Mouse (Mus musculus) kidney, adult 2 months (tissue): ENCODE data around the gene 2310033P09Rik. TPM values are rescaled to one million over a fixed set of nuclear protein-coding genes. Genes with fewer than 3 reads are reported as not detected.

Experiments used
- DNase-seq: peaks from one replicate; pipeline ENCODE4 v3.0.0; 2021
- H3K27ac ChIP-seq: fragments of 200-500 bp; 2 replicates; pipeline ENCODE4 v1.5.1; 2012; ENCODE audit warnings: low read depth, low read length, control low read depth, inconsistent platforms; ENCODE audit not compliant: insufficient read depth
- H3K27me3 ChIP-seq: fragments of 200-500 bp; replicated peaks from 2 replicates; pipeline ENCODE4 v1.6.1; 2012; ENCODE audit warnings: mild to moderate bottlenecking, moderate library complexity, low read length, inconsistent platforms; ENCODE audit not compliant: control insufficient read depth, insufficient read depth
- H3K36me3 ChIP-seq: fragments of 200-500 bp; 2 replicates; pipeline ENCODE4 v1.6.1; 2012; ENCODE audit warnings: mild to moderate bottlenecking, moderate library complexity, low read length, inconsistent platforms; ENCODE audit not compliant: control insufficient read depth, insufficient read depth
- H3K4me1 ChIP-seq: fragments of 200-500 bp; 2 replicates; pipeline ENCODE4 v1.6.1; 2011; ENCODE audit warnings: low read length; ENCODE audit not compliant: control insufficient read depth, insufficient read depth
- H3K4me3 ChIP-seq: fragments of 200-500 bp; 2 replicates; pipeline ENCODE4 v1.5.1; 2011; ENCODE audit warnings: mild to moderate bottlenecking, low read depth, low read length, control low read depth; ENCODE audit not compliant: insufficient read depth
- CTCF ChIP-seq: fragments of 200-500 bp; conservative IDR thresholded peaks from 2 replicates; pipeline ENCODE4 v1.5.1; 2011; ENCODE audit warnings: low read depth, mild to moderate bottlenecking, control low read depth, low read length, moderate library complexity, mixed read lengths; ENCODE audit not compliant: insufficient read depth, insufficient read length
- POLR2A ChIP-seq: fragments of 200-500 bp; IDR thresholded peaks from one replicate; pipeline ENCODE4 v1.6.1; 2011; ENCODE audit warnings: low read depth, low read length, control low read depth
- WGBS: fragments of 180-500 bp; shearing (Covaris S2); methylation state at CpG from one replicate; pipeline ENCODE4 v1.1.7; 2018; 5-methylcytosine and 5-hydroxymethylcytosine counted together
- polyA plus RNA-seq: library from polyadenylated mRNA; depleted of rRNA; stranded (reverse); fragments of >200 nt; gene quantifications from 2 replicates; pipeline ENCODE4 v1.2.3, GENCODE M21; 2012

2310033P09Rik gene
- polyA plus RNA-seq, 1 experiment = 22.1 TPM

DNA sequence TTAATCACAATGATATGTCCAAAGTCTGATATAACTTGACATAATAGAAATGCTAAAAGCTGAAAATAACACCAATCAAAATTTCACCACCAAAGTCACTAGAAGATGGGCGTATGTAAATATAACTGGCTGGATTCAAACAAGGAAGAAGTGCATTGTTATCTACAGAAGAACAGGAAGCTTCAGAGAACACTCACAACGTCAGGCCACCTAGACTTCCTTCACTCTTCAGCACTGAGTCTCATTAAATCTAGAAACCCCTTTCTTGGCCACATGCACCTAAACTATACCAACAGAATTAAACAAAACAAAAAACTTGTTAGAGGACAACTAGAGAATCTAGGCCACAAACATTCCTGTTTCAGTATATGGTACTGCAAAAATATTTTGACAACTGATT, 16.3 kb downstream of the 2310033P09Rik start:
- Histone ChIP-seq H3K4me1 (peaks cover 51% of the 10 kb centered on the region), H3K4me3 (no peak overlapping the region), H3K27me3 (no peaks in the 10 kb centered on the region), H3K27ac (no peak overlapping the region), H3K36me3 (no peaks in the 10 kb centered on the region)
- no peak for DNase-seq
- WGBS = 27% methylated on average over 2 of the region's 2 CpGs
- TF ChIP-seq CTCF = no peak
- no peak for TF ChIP-seq POLR2A

- H3K4me1 ChIP-seq = peaks cover 51% of the 10 kb centered on the region
- H3K27ac ChIP-seq = no peak overlapping the region
- H3K27me3 ChIP-seq = no peaks in the 10 kb centered on the region
- 38% methylated on average over 2 of the region's 2 CpGs for WGBS
- TF ChIP-seq CTCF = no peak
- no peaks in the 10 kb centered on the region for H3K36me3 ChIP-seq
- no peak for DNase-seq
- no peak overlapping the region for H3K4me3 ChIP-seq
These were observed 17.0 kb downstream of the 2310033P09Rik start for GRCm38 (mm10) chr11:59225167-59225566.

- peak overlapping the region; percentile 98; the same call in 1 of the 2 replicates for H3K27ac ChIP-seq
These were observed 18.1 kb downstream of the 2310033P09Rik start for GRCm38 (mm10) chr11:59226251-59226650.

DNA sequence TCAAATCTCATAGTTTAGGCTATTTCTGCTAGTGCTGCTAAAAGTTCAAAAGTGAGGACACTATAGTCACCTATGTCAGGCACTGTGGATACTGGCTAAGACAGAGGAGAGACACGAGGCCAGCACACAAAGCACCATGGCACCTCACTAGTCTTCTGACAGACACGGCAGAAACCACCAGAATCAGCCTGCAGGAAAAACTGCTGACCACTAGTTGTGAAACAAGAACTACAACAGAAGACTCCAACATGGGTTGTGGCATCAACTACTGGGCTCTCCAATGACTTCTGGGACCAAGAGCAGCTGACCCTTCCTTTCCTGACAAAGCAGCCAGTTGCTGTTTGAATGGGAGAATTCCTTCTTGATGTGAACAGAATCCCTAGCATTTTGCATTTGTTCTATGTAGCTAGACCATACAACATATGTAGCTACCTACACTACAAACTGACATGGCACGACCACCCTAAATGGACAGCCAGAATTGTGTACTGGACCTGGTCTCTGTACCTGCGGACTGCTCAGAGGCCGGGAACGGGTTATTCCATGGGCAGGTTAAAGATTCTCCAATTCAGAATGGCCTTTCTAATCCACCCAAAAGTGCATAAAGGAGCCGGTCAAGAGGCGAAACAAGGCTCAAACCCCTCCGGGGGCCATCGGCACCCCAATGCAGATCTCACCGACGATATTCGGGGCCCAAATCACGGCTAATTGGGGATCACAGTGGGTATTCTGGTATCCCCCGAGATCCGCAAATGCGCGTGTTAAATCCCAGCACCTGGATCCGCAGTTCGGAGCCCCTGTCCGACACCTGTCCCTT, 18.9 kb downstream of the 2310033P09Rik start:
- H3K4me1 ChIP-seq = peaks cover 40% of the 10 kb centered on the region
- TF ChIP-seq POLR2A = no peak
- no peaks in the 10 kb centered on the region for H3K27me3 ChIP-seq
- under 1% methylated on average over 21 of the region's 21 CpGs for WGBS
- peak overlapping the region; percentile 98 for H3K27ac ChIP-seq
- DNase-seq = peak; percentile 56
- H3K36me3 ChIP-seq = no peaks in the 10 kb centered on the region
- peak overlapping the region; percentile 99 for H3K4me3 ChIP-seq

More at GRCm38 (mm10) chr11:59226251-59226650, 18.1 kb downstream of the 2310033P09Rik start:
- no peak for DNase-seq
- Histone ChIP-seq H3K27me3 (no peaks in the 10 kb centered on the region), H3K4me1 (peaks cover 46% of the 10 kb centered on the region), H3K36me3 (no peaks in the 10 kb centered on the region), H3K4me3 (peak overlapping the region; percentile 8; the same call in 1 of the 2 replicates)
- no peak for TF ChIP-seq POLR2A
- no peak for TF ChIP-seq CTCF
- 4% methylated on average over 3 of the region's 3 CpGs for WGBS

- Histone ChIP-seq H3K27me3 (no peaks in the 10 kb centered on the region), H3K4me1 (peaks cover 35% of the 10 kb centered on the region), H3K36me3 (no peaks in the 10 kb centered on the region), H3K27ac (peak overlapping the region; percentile 98), H3K4me3 (peak overlapping the region; percentile 99)
- WGBS = 1% methylated on average over 51 of the region's 51 CpGs
- DNase-seq = no peak
- TF ChIP-seq CTCF (no peak), POLR2A (no peak)
These were observed 19.5 kb downstream of the 2310033P09Rik start for GRCm38 (mm10) chr11:59227604-59228121.

- no peaks in the 10 kb centered on the region for H3K27me3 ChIP-seq
- peaks cover 29% of the 10 kb centered on the region for H3K4me1 ChIP-seq
- peak within 1 kb of the TSS; percentile 98 for H3K27ac ChIP-seq
- peak within 1 kb of the TSS; percentile 99 for H3K4me3 ChIP-seq
- DNase-seq = peak; percentile 99
- no peaks in the 10 kb centered on the region for H3K36me3 ChIP-seq
- TF ChIP-seq POLR2A (peak; percentile 38), CTCF (no peak)
- WGBS = 6% methylated on average over 59 of the region's 59 CpGs
These were observed 20.2 kb downstream of the 2310033P09Rik start, which contains the start of gene Arf1 for GRCm38 (mm10) chr11:59228122-59228953. Gene Arf1, minus strand, starts transcription at chr11:59228270.
